35 mouse cellular contexts compared by ENCODE assay signal in genomic region chr12:51361294-51361693, GRCm38 (mm10).
"Had no signal": no experiment of that assay in that cellular context is flagged by ENCODE, and none has a peak within 500 bp of the region (broad histone marks: within the 10 kb centered on the region; RNA-seq: fewer than 3 reads in every experiment).

No protein-coding gene starts in this region.

- H3K4me2 ChIP-seq: heart, embryonic 11.5 days; heart, embryonic 12.5 days; heart, embryonic 13.5 days; heart, embryonic 15.5 days; hindbrain, embryonic 12.5 days; hindbrain, embryonic 13.5 days; hindbrain, embryonic 14.5 days; hindbrain, embryonic 15.5 days; intestine, embryonic 15.5 days; kidney, embryonic 15.5 days had no signal

- H3K9me3 ChIP-seq: heart, embryonic 10.5 days; heart, embryonic 12.5 days; heart, embryonic 13.5 days; heart, embryonic 15.5 days; hindbrain, embryonic 10.5 days; hindbrain, embryonic 12.5 days; hindbrain, embryonic 13.5 days; hindbrain, embryonic 15.5 days; intestine, embryonic 15.5 days; kidney, embryonic 15.5 days had no signal

- H3K27ac ChIP-seq: heart, embryonic 10.5 days; heart, embryonic 13.5 days; heart, embryonic 15.5 days; hindbrain, embryonic 10.5 days; hindbrain, embryonic 12.5 days; hindbrain, embryonic 13.5 days; hindbrain, embryonic 14.5 days; hindbrain, embryonic 15.5 days; hindbrain, postnatal 0 days; intestine, embryonic 15.5 days; kidney, embryonic 15.5 days; kidney, postnatal 0 days; layer of hippocampus, adult 2 months had no signal

- DNase-seq: heart, postnatal 10 days; heart, postnatal 14 days; heart, postnatal 36 days; heart, postnatal 4 days; kidney, adult 11 months; kidney, adult 18-20 months; kidney, adult 2 months; kidney, adult 8-10 months; kidney, adult 9 months; kidney, postnatal 10 days; kidney, postnatal 14 days; kidney, postnatal 25 days; kidney, postnatal 36 days; kidney, postnatal 4 days; layer of hippocampus, adult 9-11 months; layer of hippocampus, postnatal 36 days had no signal

- ATAC-seq: hindbrain, embryonic 16.5 days; hindbrain, postnatal 0 days; inflammation-experienced regulatory T-cells, adult 6 months; intestine, embryonic 15.5 days; intestine, embryonic 16.5 days; intestine, postnatal 0 days had no signal

- H3K9ac ChIP-seq: heart, embryonic 12.5 days; heart, embryonic 13.5 days; heart, embryonic 15.5 days; hindbrain, embryonic 12.5 days; hindbrain, embryonic 13.5 days; hindbrain, embryonic 14.5 days; hindbrain, embryonic 15.5 days; intestine, embryonic 15.5 days; kidney, embryonic 15.5 days had no signal

- H3K27me3 ChIP-seq: heart, embryonic 12.5 days; heart, embryonic 13.5 days; heart, embryonic 15.5 days; hindbrain, embryonic 12.5 days; hindbrain, embryonic 13.5 days; hindbrain, embryonic 15.5 days; intestine, embryonic 15.5 days; kidney, embryonic 15.5 days had no signal

- H3K4me3 ChIP-seq: heart, embryonic 10.5 days; heart, embryonic 12.5 days; heart, embryonic 13.5 days; heart, embryonic 15.5 days; hindbrain, embryonic 10.5 days; hindbrain, embryonic 12.5 days; hindbrain, embryonic 13.5 days; hindbrain, embryonic 15.5 days; intestine, embryonic 15.5 days; kidney, embryonic 15.5 days; layer of hippocampus, adult 2 months had no signal

- H3K4me1 ChIP-seq: heart, embryonic 10.5 days; heart, embryonic 12.5 days; heart, embryonic 13.5 days; heart, embryonic 15.5 days; hindbrain, embryonic 10.5 days; hindbrain, embryonic 12.5 days; hindbrain, embryonic 13.5 days; hindbrain, embryonic 15.5 days; intestine, embryonic 15.5 days; kidney, embryonic 15.5 days had no signal
